Mouse (Mus musculus): Measurements from ENCODE around the gene Prkcq.
A peak's percentile ranks its signal among the peaks of the same experiment; 100 is the strongest.

Gene Prkcq

DNA sequence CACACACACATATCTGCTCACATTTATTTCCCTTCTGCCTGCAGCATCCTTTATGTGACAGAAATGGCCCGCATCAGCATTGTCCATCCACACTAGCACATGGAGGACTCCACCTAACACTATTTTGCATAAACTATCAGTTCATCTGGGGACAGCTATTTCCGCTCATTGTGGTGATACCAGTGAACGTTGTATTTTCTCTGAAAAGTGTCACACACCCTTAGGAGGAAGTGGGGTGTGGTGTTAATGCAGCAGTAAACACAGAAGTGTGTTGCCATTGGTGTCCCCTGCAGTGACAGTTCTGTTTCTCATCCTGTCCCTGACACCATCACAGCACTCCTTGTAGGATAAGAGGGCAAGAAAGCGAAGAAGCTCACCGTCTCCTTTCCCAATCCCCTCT is 46.2 kb downstream of the Prkcq start:
- no peak for DNase-seq (ENCODE audit: low spot score in 2 of 2)

DNA sequence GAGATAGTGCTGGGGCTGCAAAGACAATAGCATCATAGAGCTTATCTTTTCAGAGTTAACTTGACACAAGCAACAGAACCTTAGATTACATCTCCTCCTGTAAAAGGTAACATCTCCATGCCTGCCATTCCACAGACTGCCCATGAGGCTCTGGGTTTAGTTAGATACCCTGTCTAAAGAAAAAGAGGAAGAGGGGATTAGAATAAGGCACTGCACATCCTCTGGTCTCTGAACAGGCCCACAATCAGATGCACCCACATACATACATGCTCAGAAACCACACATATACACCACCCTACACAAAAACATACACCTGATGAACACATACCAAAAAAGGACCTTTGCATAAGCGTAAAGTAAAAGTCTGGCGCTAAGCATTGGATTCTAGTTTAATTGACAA is 47.4 kb downstream of the Prkcq start:
- DNase-seq (ENCODE audit: low spot score in 2 of 2) = no peak

DNA sequence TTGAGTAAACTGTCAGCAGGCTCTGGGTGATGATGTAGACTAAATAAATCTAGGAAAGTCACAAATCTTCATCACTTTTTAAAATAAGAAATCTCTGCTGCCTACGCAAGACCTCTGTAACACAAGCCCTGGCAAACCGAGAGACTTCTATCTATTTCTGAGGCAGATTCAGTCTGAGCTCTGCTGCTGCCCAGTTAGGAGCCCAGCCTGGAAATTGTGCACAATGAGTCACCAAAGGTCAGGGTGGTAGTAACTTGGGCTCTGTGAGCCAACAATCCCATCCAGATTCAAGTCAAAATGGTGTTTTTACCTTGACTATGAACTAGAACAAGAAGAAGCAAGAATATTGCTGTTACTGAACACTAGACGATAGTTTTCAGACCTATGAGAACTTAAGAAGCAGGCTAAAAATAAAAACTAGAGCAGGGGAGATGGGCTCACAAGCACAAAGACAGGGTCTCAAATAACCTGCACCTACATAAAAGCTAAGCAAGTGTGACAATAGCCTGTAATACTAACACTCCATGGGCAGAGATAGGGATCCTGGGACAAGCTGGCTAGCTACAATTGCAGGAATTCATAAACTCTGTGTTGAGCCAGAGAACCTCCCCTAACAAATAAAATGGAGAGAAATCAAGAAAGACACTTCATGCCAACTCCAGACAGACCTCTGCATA is 53.0 kb downstream of the Prkcq start:
- no peak for DNase-seq (ENCODE audit: low spot score in 2 of 2)

DNA sequence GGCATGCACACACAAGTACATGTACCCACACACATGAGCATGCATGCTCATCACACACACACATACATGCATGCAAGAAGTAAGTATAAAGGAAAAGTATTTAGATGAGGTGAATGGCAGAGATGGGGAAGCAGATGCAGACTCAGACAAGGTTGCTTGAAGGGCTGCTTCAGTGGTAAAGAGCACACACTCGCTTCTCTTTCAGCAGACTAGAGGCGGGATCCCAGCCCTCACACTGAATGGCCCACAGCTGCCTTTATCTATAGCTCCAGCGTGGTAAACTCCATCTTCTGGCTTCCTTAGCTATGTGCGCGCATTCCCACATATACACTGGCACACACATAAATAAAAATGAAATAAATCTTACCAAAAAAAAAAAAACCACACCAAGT is 53.6 kb downstream of the Prkcq start:
- no peak for DNase-seq (ENCODE audit: low spot score in 2 of 2)

DNA sequence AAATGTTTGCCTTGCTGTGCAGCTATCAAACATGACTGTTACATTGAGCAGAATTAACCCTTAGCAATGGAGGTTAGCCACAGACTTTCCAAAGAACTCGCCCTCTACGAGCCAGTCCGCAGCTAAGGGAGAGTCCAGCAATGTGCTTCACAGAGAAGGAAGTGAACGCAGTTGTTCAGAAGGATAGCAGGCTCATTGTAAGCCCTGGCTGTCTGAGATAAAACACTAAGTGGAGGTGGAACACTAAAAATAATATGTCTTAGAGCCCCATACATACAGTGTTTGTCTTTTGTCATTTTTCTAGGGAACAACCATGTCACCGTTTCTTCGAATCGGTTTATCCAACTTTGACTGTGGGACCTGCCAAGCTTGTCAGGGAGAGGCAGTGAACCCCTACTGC is 54.6 kb downstream of the Prkcq start:
- no peak for DNase-seq (ENCODE audit: low spot score in 2 of 2)

DNA sequence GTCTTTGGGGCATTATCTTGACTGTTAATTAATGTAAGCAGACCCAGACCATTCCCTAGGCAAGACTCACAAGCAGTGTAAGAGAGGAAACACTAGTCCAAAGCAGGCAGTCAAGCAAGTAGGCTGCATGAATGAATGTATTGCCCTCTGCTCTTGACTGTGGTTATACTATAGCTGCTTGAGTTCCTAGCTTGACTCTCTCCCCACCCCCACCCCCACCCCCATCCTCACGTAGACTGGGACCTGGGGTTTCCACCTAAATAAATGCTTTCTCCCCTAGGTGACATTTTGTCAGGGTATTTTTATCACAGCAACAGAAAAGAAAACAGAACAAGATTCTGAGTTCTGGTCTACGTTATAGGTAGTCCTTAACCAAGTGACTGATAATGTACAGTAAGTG is 57.2 kb downstream of the Prkcq start:
- no peak for DNase-seq (ENCODE audit: low spot score in 2 of 2)

DNA sequence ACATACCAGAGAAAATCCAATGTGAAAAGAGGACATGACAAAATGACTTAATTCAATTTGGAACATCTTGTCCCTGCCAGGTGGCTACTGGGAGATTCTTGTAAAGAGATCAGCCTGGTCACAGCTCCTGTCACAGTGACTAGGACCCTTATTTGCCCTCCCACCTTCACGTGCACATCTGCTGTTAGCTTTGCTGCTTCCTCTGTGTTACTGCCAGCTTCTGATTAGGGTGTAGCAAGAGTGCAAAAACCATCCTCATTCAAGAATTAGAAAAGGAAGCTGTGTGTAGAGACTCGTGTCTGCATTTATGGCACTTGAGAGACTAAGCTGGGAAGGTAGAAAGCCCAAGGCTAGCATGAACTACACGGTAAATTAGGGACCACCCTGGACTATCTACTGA is 59.2 kb downstream of the Prkcq start:
- DNase-seq (ENCODE audit: low spot score in 2 of 2) = no peak

DNA sequence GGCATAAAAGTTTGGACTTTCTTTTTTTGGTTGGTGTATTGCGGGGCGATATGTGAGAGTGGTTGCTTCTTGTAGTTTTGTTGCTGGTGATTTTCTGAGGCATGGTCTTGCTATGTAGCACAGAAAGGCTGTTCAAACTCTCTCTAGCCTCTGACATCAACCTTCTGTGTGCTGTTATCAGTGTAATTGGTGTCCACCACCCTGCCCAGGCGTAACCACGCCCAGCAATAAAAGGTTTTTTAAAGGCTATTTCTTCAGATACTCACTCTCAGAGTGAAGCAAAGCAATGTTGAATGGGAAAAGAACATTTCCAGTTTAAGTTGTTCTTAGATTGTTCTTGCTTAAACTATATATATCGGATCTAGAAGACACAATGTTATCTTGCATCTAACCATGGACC is 60.1 kb downstream of the Prkcq start:
- DNase-seq (ENCODE audit: low spot score in 2 of 2) = no peak

DNA sequence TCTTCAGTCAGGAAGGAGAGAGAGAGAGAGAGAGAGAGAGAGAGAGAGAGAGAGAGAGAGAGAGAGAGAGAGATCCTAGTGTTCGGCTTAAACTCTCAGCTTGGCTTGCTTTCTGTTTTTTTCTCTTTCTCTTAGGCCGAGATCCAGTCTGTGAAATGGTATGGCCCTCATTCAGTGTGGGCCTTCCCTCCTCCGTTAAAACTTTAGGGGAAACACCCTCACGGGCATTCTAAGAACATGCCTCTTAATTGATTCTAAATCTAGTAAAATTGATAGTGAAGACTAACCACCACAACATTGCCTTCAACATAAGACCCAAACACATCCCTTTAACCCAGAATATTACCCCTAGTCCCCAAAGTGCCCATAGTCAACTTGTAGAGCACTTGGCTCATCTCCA is 66.3 kb downstream of the Prkcq start:
- no peak for DNase-seq (ENCODE audit: low spot score in 2 of 2)

DNA sequence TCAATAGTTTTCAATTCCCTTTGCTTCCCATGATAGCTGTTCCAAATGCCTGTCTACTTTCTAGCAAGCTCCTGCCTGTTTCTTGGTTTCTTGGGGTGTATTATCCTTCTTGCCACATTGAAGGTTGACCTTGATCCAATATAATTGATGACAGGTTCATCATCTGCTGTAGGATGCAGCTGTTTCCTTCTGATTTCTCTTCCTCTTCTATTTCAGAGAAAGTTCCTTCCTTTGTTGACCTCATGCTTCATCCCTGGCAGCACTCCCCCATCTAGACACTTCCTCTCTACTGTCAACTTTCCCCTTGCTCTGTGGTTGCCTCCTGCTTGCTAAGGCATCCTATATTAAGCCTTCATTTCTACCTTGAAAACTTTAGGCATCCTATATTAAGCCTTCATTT is 67.6 kb downstream of the Prkcq start:
- no peak for DNase-seq (ENCODE audit: low spot score in 2 of 2)

DNA sequence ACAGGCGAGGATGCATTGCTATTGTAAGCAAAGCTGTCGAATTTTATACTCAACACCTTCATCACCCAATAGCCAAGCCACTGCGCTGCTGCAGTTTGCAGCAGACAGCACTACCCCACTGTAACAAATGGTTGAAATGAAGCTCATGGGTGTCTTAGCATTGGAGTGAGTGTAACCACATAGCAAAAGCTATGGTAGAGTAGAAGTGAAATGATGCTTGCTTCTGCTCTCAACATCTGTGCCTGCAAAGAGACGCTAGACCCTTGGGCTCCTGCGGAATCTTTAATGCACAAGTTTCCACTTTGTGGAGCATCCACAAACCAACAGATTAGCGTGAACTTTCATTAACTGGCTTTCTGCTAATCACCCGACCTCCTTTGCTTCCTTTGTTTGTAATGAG is 74.0 kb downstream of the Prkcq start:
- no peak for DNase-seq (ENCODE audit: low spot score in 2 of 2)

DNA sequence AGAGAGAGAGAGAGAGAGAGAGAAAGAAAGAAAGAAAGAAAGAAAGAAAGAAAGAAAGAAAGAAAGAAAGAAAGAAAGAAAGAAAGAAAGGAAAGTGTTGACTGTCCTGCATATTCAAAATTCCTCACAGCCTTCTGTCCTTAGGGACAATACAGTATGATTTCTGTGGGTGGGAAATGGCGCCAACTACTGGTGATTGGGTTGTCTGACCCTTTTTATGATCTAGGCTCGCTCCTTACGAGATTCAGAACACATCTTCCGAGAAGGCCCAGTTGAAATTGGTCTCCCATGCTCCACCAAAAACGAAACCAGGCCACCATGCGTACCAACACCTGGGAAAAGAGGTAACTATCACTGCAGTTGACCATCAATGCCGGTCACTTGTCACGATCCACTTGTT is 82.0 kb downstream of the Prkcq start:
- peak in 1 of 2 experiments; percentile 17 for DNase-seq (ENCODE audit: low spot score in 2 of 2)

DNA sequence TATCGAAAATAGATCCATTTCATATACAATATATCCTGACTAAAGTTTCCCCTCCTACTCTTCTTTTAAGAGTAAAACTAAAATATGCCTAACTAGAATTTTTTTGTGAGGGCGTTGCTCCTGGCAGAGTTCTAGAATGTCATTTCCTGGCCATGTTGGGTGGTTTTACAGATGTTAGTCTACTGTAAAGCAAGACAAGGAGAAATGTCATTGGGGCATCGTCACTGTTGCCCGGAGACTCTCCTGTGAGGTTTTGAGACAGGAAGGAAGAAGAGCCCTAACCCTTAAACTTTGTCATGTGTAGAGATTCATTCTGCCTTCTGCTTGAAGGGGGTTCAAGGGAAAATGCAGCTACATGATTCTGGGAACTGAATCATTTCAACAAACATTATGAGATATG is 82.5 kb downstream of the Prkcq start:
- DNase-seq (ENCODE audit: low spot score in 2 of 2) = no peak

DNA sequence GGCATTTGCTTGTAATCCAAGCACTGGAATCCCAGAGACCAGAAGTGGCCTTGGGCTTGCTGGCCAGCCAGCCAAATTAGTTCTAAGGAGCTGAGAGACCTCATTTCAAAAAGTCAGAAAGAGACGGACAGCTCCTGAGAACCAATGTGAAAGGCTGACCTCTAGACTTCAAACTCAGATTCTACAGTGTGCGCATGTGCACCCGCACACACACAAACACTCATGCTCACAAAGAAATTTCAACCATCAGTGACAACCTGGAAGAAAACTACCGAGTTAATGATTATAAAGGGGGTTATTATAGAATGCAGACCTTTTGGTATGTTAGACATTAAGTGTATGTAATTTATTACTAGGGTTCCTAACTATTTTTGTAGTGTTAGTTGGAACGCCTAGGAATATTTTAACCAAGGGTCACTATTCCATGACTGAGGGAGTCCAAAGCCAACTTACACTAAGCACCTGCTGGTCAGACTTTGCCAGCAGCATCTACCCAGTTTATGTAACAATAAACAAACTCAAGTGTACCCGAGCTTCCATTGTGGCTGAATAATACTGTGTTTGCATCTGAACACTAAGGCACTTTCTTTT is 85.4 kb downstream of the Prkcq start:
- DNase-seq (ENCODE audit: low spot score in 2 of 2) = no peak

DNA sequence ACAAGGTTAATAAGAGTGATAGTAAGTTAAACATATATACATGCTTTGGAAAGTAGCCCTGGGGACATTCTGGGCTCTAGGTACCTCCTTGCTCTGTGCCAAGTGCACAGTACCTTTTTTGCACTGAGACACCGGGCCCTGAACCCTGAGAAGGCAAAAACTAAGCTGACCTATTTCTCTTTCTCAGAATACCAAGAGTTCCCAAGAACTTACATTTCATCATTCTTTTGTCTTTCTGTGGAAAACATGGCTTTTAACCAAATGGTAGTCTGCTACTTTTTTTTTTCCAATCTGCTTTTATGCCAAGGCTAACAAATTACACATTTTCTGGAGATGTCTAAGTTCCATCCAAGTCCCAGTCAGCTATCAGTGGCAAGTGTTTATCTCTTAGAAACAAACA is 86.3 kb downstream of the Prkcq start:
- DNase-seq (ENCODE audit: low spot score in 2 of 2) = no peak

DNA sequence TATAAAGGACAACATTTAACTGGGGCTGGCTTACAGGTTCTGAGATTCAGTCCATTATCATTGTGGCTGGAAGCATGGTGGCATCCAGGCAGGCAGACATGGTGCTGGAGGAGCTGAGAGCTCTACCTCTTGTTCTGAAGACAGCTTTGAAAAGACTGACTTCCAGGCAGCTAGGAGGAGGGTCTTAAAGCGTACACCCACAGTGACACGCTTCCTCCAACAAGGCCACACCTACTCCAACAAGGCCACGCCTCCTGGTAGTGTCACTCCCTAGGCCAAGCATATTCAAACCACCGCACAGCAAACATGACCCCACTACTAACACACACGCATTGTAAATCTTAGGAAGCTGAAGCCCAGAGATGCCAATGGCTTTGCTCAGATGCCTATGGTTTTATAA is 87.5 kb downstream of the Prkcq start:
- DNase-seq (ENCODE audit: low spot score in 2 of 2) = no peak

DNA sequence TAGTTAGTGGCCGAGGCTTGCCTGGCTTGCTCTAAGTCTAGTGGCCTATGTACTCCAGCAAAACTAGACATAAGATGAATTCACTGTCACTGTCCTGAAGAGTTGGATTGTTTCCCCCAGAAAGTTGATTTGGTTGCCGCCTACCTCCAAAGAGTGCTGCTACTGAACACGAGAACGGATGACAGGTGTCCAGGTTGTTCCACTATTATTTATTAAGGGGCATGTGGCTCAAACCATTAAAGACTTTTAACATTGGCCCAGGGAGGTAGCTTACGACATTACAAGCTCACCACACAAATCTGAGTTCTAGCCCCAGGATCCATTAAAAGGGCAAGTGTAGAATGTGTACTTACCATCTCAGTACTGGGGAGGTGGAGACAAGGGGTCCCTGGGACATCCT is 92.9 kb downstream of the Prkcq start:
- no peak for DNase-seq (ENCODE audit: low spot score in 2 of 2)

DNA sequence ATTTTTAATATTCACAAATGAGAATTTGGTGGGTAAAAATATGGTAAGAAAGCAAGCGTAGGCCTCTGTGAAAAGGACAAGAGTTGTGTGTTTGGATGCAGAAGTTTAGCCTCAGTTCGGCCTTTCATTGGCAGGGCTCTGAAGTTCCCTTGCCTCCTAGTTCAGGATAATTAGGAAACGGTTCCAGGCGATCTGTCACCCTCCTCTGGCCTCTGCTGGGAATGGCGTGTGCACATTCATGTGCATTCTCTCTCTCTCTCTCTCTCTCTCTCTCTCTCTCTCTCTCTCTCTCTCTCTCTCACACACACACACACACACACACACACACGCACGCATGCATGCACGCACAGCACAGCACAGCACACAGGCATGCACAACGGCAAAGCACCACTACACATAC is 93.5 kb downstream of the Prkcq start:
- no peak for DNase-seq (ENCODE audit: low spot score in 2 of 2)

DNA sequence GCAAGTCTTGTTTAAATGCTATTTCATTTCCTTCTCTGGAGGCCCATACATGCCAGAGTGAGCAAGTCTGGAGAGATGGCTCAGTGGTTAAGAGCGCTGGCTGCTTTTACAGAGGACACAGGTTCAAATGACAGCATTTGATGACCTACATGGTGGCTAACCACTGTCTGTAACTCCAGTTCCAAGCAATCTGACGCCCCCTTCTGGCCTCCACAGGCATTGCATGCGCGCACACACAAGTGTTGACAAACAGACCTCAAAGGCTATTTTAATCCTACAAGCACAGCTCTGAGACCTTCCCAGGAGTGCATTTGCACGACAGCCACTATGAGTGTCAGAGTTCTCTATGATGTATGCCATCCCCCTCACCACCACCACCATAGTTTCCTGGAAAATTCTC is 94.4 kb downstream of the Prkcq start:
- DNase-seq (ENCODE audit: low spot score in 2 of 2) = no peak

DNA sequence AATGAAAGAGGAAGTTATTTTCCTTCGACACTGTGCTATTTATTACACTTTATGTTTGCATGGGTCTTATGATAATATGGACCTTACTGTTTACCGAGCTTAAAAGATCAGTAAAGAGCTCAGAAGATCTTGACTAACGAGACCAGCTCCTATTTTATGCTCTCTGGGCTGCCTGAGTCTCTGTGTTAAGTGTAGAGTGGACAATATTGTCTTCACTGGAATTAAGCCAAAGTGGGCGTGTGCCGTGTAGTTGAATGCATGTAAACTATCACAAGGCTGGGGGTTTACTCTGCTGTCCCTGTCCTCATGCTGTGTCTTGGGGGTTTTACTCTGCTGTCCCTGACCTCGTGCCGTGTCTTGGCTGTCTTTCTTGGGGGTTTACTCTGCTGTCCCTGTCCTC is 107.1 kb downstream of the Prkcq start:
- no peak for DNase-seq (ENCODE audit: low spot score in 2 of 2)

DNA sequence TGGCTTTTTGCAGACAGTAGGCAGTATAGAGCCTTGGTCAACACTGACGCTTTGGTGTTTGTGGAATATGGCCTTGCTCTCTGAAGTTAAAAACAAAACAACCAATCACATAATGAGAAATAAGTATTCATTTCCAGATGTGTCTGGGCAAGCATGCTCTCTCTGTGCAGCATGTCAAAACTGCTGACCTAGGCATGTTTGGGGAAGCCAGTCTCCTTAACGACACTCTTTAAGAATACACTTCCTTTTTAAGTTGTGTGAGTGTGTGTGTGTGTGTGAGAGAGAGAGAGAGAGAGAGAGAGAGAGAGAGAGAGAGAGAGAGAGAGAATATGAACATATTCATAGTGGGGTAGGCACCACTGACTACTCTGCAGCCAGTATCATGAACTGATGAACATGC is 108.3 kb downstream of the Prkcq start:
- DNase-seq (ENCODE audit: low spot score in 2 of 2) = no peak

DNA sequence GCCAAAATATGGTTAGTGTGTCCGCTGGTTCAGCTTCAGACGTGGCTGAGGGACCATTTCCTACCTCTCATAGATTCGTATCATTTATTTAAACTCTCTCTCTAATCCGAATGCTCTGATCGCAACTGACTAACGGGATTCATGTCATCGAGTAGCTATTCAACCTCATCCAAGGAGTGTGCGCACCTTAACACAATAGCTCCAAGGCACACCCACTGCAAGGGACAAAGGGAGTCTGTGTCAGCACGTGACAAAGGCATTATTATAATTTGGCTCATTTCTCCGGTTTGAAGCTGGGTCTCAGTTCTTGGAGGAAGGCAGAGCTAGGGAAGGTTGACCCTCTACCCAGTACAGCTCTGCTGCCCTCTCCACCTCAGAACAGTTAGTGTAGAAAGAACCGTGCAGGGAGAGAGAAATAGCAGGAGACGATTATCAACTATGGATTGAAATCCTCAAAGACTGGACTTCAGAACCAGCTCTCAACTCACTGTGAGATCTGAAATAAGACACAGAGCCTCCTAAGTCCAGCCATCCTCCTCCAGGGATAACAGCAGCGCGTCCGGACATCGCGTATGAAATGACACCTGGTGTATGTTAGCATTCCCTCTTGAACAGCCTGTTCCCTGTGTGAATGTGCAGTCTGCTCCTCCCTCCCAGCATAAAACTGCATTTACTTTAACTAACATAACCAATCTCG is 116.1 kb downstream of the Prkcq start:
- no peak for DNase-seq (ENCODE audit: low spot score in 2 of 2)

DNA sequence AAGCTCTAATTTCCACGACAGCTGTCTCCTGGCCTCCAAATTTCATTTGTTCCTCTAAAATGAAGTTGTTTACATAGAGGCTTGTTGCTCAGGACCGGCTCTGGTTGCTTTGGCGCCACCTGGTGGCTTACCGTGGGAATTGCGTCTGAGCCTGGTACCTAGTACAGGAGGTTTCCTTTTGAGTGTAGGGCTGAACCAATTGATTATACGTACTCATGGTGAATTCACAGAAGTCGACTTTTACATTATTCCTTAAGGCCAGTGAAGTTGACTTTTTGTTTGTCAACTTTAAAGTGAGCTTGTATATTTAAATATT is 116.6 kb downstream of the Prkcq start:
- DNase-seq (ENCODE audit: low spot score in 2 of 2) = peak; percentile 56 to 81

DNA sequence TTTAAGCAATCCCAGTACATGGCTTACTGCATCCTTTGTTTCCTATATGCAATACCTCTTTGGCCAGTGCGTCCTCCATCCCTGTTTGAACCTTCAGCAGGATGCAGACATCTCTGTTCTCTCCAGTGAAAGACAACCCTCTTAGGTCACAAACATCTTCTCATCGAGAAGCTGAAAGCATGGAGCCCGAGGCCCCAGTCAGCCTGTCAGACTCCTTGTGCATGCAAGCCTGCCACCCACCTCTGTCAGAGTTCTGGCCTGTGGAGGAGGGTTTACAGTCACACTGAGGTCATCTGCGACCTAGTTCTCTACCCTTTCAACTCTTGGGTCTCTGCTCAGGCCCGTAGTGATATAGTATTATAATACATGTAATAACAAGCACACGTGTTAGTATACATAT is 119.0 kb downstream of the Prkcq start:
- no peak for DNase-seq (ENCODE audit: low spot score in 2 of 2)

Data from frontal cortex, postnatal 10 days (tissue).